Mouse (Mus musculus): ENCODE data around the gene Atxn10.
"Not testable (repeated sequence)": the region's sequence is repeated elsewhere in the genome, so short reads cannot be mapped to it uniquely, and the experiment has no call there.

Atxn10 gene

GRCm38 (mm10) chr15:85335671-85336300 lies at the start of gene Atxn10:
Gene Atxn10 (plus strand): TSS chr15:85336245.
- DNase-seq (ENCODE audit: low spot score in 2 of 2) = no peak

- DNase-seq (ENCODE audit: low spot score in 2 of 2) = no peak
Measured at GRCm38 (mm10) chr15:85294632-85295031, 41.4 kb upstream of the Atxn10 start.

GRCm38 (mm10) chr15:85295544-85295943 lies 40.5 kb upstream of the Atxn10 start:
- DNase-seq (ENCODE audit: low spot score in 2 of 2) = no peak

- no peak for DNase-seq (ENCODE audit: low spot score in 2 of 2)
Measured at GRCm38 (mm10) chr15:85295977-85296376, 40.1 kb upstream of the Atxn10 start.

- no peak for DNase-seq (ENCODE audit: low spot score in 2 of 2)
Measured at GRCm38 (mm10) chr15:85296538-85296937, 39.5 kb upstream of the Atxn10 start.

- no peak for DNase-seq (ENCODE audit: low spot score in 2 of 2)
Measured at GRCm38 (mm10) chr15:85298167-85298781, 37.8 kb upstream of the Atxn10 start.

- DNase-seq (ENCODE audit: low spot score in 2 of 2) = no peak
Measured at GRCm38 (mm10) chr15:85298946-85299345, 37.1 kb upstream of the Atxn10 start.

GRCm38 (mm10) chr15:85303241-85303640 lies 32.8 kb upstream of the Atxn10 start:
- DNase-seq (ENCODE audit: low spot score in 2 of 2) = no peak

GRCm38 (mm10) chr15:85303976-85304375 lies 32.1 kb upstream of the Atxn10 start:
- no peak for DNase-seq (ENCODE audit: low spot score in 2 of 2)

GRCm38 (mm10) chr15:85307061-85307660 lies 28.9 kb upstream of the Atxn10 start:
- DNase-seq (ENCODE audit: low spot score in 2 of 2) = no peak

- DNase-seq (ENCODE audit: low spot score in 2 of 2) = no peak
Measured at GRCm38 (mm10) chr15:85311058-85311657, 24.9 kb upstream of the Atxn10 start.

GRCm38 (mm10) chr15:85315378-85316025 lies 20.5 kb upstream of the Atxn10 start:
- DNase-seq (ENCODE audit: low spot score in 2 of 2) = peak; percentile 77 to 84

- DNase-seq (ENCODE audit: low spot score in 2 of 2) = no peak
Measured at GRCm38 (mm10) chr15:85316342-85317140, 19.5 kb upstream of the Atxn10 start.

- DNase-seq (ENCODE audit: low spot score in 2 of 2) = no peak
Measured at GRCm38 (mm10) chr15:85319924-85320668, 15.9 kb upstream of the Atxn10 start.

GRCm38 (mm10) chr15:85323214-85323613 lies 12.8 kb upstream of the Atxn10 start:
- DNase-seq (ENCODE audit: low spot score in 2 of 2) = no peak

GRCm38 (mm10) chr15:85324426-85324825 lies 11.6 kb upstream of the Atxn10 start:
- DNase-seq (ENCODE audit: low spot score in 2 of 2) = no peak

GRCm38 (mm10) chr15:85327808-85328207 lies 8.2 kb upstream of the Atxn10 start:
- peak in 1 of 2 experiments; percentile 35 for DNase-seq (ENCODE audit: low spot score in 2 of 2)

GRCm38 (mm10) chr15:85328455-85328854 lies 7.6 kb upstream of the Atxn10 start:
- DNase-seq (ENCODE audit: low spot score in 2 of 2) = not testable (repeated sequence)

- no peak for DNase-seq (ENCODE audit: low spot score in 2 of 2)
Measured at GRCm38 (mm10) chr15:85329096-85329495, 6.9 kb upstream of the Atxn10 start.

- no peak for DNase-seq (ENCODE audit: low spot score in 2 of 2)
Measured at GRCm38 (mm10) chr15:85330024-85330423, 6.0 kb upstream of the Atxn10 start.

- DNase-seq (ENCODE audit: low spot score in 2 of 2) = not testable (repeated sequence)
Measured at GRCm38 (mm10) chr15:85333511-85333910, 2.5 kb upstream of the Atxn10 start.
